Mouse (Mus musculus): ENCODE measurements around the gene Galntl5. TPM values are rescaled to one million over a fixed set of nuclear protein-coding genes. Genes with fewer than 3 reads are reported as not detected.

Gene Galntl5
- polyA plus RNA-seq (2015; fragmentation: Nextera tagmentation; extraction: Ambion mirVana): not detected in 2 replicates

DNA sequence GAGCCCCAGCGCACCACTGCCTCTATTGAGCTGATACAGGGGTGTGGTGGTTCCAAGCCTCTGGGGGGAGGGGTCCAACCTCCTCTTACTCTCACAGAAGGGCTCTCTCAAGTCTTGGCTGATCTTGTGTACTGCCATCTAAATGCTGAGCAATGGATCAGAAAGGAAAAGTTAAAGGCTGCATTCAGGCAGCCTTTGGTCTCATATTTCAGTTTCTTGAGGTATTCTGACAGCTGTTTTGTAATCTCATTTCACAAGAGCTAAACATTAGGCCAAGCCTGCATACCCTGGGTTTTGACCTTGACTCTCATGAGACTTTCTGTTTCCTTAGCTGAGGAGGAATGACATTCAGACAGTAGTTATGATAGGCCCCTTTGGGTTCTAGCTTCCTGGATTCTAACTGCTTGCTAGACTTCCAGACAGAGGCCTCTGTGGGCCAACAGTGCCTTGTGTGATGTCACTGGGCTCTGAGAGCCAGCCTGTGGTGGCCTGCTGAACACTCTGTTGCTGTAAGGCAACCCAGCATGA, at the start of gene Galntl5:
Gene Galntl5 (plus strand): TSS at position 457 of the 528 bp plus-strand sequence.
- no peak for ATAC-seq (ENCODE audit: insufficient number of reproducible peaks, low FRiP score, low TSS enrichment, low read depth)
- Histone ChIP-seq H3K4me3 (replicated peaks) (no peak within 1 kb of the TSS), H3K4me1 (no peaks in the 10 kb centered on the region), H3K9me3 (replicated peaks) (no peaks in the 10 kb centered on the region), H3K27me3 (no peaks in the 10 kb centered on the region), H3K9ac (no peak within 1 kb of the TSS), H3K4me2 (replicated peaks) (no peak within 1 kb of the TSS), H3K27ac (replicated peaks) (no peak within 1 kb of the TSS), H3K36me3 (no peaks in the 10 kb centered on the region)
- WGBS: 60% methylated on average over 1 of the region's 1 CpGs

DNA sequence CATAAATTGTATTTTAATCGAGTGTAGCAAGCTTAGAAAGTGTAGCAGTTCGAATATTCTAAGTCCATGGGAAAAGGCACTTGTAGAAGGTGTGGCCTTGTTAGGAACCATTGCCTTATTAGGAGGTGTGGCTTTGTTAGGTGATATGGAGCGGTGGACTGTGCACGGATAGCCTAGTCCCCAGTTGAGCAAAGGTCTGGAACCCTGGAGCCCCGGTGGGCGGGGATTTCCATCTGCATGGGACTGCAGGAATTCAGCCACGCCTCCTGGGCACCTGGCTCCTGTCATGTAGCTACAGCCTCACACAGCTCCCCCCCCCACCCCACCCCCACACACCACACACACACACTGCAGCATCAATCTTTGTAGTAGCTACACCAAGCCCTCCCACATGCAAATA, 34.6 kb upstream of the Galntl5 start:
- Histone ChIP-seq H3K36me3 (no peaks in the 10 kb centered on the region), H3K9ac (no peak overlapping the region), H3K4me2 (replicated peaks) (no peak overlapping the region), H3K4me3 (replicated peaks) (no peak overlapping the region), H3K27me3 (no peaks in the 10 kb centered on the region), H3K9me3 (replicated peaks) (no peaks in the 10 kb centered on the region), H3K4me1 (no peaks in the 10 kb centered on the region), H3K27ac (replicated peaks) (no peak overlapping the region)
- WGBS: 69% methylated on average over 7 of the region's 7 CpGs
- ATAC-seq (ENCODE audit: insufficient number of reproducible peaks, low FRiP score, low TSS enrichment, low read depth): no peak

DNA sequence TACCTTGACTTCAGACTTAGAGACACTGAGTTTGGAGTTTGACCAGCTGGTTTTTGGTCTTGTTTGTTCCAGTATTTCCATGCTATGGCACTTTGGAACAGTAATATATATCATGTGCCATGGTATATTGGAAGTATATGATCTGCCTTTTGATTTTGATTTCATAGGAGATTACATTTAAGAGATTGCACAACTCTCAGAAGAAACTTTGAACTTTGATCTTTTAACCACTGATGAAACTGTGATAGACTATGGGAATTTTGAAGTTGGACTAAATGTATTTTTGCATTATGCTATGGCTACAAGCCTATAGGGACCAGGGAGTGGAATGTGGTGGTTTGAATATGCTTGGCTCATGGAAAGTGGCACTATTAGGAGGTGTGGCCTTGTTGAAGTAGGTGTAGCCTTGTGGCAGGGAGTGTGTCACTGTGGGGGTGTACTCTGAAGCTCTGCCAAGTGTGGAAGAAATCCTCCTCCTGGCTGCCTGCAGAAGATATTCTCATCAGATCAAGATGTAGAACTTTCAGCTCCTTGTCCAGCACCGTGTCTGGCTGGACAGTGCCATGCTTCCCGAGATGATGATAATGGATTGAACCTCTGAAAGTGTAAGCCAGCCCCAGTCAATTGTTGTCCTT, 31.8 kb upstream of the Galntl5 start:
- ATAC-seq (ENCODE audit: insufficient number of reproducible peaks, low FRiP score, low TSS enrichment, low read depth): no peak
- 64% methylated on average over 2 of the region's 2 CpGs for WGBS
- Histone ChIP-seq H3K27me3 (no peaks in the 10 kb centered on the region), H3K4me1 (no peaks in the 10 kb centered on the region), H3K27ac (replicated peaks) (no peak overlapping the region), H3K36me3 (no peaks in the 10 kb centered on the region), H3K4me2 (replicated peaks) (no peak overlapping the region), H3K9me3 (replicated peaks) (no peaks in the 10 kb centered on the region), H3K4me3 (replicated peaks) (no peak overlapping the region), H3K9ac (no peak overlapping the region)

DNA sequence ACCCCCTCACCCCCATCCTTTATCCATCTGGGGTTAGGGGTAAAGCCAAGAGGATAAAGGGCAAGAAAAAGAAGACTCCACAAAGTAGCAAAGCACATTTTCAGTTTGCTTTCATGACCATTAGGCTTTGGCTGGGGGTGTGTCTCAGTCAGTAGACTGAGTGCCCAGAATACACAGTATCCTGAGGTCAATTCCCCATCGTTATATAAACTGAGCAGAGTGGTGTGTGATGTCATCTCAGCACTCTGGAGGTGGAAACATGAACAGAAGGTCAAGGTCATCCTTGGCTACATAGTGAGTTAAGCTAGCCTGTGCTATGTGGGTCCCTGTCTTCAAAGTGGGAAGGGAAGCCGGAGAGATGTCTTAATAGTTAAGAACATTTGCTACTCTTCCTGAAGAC, 27.8 kb upstream of the Galntl5 start:
- no peak overlapping the region for H3K27ac ChIP-seq (replicated peaks)
- no peaks in the 10 kb centered on the region for H3K27me3 ChIP-seq
- 79% methylated on average over 2 of the region's 2 CpGs for WGBS
- H3K36me3 ChIP-seq: no peaks in the 10 kb centered on the region
- no peak overlapping the region for H3K9ac ChIP-seq
- H3K4me3 ChIP-seq (replicated peaks): no peak overlapping the region
- no peak overlapping the region for H3K4me2 ChIP-seq (replicated peaks)
- no peak for ATAC-seq (ENCODE audit: insufficient number of reproducible peaks, low FRiP score, low TSS enrichment, low read depth)
- H3K4me1 ChIP-seq: no peaks in the 10 kb centered on the region
- no peaks in the 10 kb centered on the region for H3K9me3 ChIP-seq (replicated peaks)

DNA sequence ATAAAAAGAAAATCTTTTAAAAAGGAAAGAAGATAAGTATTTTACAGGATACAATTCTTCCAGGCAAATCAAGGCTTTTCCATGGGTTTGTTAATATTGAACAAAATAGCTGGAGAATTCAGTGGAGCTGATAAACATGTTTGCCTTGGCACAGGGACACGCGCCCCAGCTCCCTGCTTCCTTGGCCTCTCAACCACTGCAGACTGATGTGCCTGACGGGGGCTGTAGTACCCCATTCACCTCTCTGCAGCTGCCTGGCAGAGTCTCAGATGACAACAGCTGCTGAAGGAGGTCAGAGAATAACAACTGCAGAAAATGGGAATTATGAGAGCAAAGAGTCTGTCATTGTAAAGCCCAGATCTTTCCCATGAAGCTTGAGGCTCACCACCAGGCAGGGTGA, 27.3 kb upstream of the Galntl5 start:
- Histone ChIP-seq H3K4me2 (replicated peaks) (no peak overlapping the region), H3K27me3 (no peaks in the 10 kb centered on the region), H3K9me3 (replicated peaks) (no peaks in the 10 kb centered on the region), H3K27ac (replicated peaks) (no peak overlapping the region), H3K4me3 (replicated peaks) (no peak overlapping the region), H3K4me1 (no peaks in the 10 kb centered on the region), H3K9ac (no peak overlapping the region), H3K36me3 (no peaks in the 10 kb centered on the region)
- no peak for ATAC-seq (ENCODE audit: insufficient number of reproducible peaks, low FRiP score, low TSS enrichment, low read depth)
- WGBS: 66% methylated on average over 3 of the region's 3 CpGs

DNA sequence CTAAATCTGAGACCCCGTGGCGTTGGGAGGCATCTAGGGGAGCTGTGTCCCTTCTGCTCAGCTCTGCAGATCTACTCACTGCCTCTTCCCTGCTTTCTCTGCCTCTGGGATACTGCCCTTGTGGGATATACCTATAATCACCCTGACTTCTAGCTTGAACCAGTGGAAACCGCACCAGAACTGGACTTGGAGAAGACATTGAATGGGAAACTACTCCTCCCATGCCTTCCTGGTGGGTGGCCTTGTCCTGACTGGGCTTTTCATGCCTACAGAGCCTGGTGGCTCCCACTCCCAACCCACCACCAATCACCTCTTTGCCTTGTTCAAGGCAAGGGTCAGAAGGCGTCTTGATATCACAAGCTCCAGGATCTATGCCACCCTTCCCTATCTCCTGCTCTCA, 26.4 kb upstream of the Galntl5 start:
- Histone ChIP-seq H3K27me3 (no peaks in the 10 kb centered on the region), H3K36me3 (no peaks in the 10 kb centered on the region), H3K4me1 (no peaks in the 10 kb centered on the region), H3K4me2 (replicated peaks) (no peak overlapping the region), H3K4me3 (replicated peaks) (no peak overlapping the region), H3K27ac (replicated peaks) (no peak overlapping the region), H3K9me3 (replicated peaks) (no peaks in the 10 kb centered on the region), H3K9ac (no peak overlapping the region)
- WGBS: 86% methylated on average over 4 of the region's 4 CpGs
- no peak for ATAC-seq (ENCODE audit: insufficient number of reproducible peaks, low FRiP score, low TSS enrichment, low read depth)

DNA sequence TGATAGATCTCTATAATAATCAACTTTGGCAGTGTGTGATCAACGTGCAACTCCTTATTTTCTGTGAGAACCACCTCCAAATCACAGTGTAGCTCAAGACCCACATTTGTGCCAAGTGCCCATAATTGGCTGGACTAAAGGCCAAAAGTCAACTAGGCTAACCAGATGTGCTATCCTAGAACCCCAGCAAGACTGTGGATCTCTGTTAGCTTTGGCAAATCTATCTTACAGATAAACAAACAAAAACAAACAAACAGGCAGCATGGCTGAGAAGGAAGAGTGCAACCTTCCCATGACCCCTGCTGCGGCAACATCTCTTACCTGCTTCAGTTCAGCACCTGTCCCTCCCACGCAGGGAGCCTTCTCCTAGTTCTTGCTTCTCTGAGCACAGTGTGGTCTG, 25.9 kb upstream of the Galntl5 start:
- Histone ChIP-seq H3K9me3 (replicated peaks) (no peaks in the 10 kb centered on the region), H3K9ac (no peak overlapping the region), H3K27me3 (no peaks in the 10 kb centered on the region), H3K4me1 (no peaks in the 10 kb centered on the region), H3K36me3 (no peaks in the 10 kb centered on the region), H3K4me2 (replicated peaks) (no peak overlapping the region), H3K27ac (replicated peaks) (no peak overlapping the region), H3K4me3 (replicated peaks) (no peak overlapping the region)
- WGBS: 81% methylated on average over 3 of the region's 3 CpGs
- ATAC-seq (ENCODE audit: insufficient number of reproducible peaks, low FRiP score, low TSS enrichment, low read depth): no peak

DNA sequence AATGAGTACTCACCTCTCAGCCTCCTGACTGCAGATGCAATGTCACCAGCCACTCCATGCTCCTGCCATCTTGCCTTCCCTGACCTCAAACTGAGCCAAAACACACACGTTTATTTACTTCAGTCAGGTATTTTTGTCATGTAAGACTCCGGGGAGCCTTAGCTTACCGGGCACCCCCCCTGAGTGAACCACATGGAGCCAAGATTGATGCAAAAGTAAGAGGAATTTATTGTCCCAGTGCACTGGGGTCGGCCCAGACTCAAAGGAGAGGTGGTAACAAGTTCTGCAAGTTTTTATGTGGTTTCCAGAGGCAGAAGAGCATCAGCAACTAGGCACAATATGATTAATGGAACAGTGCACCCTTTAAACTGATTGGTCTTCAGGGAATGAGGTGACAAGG, 24.1 kb upstream of the Galntl5 start:
- H3K9me3 ChIP-seq (replicated peaks): no peaks in the 10 kb centered on the region
- no peak for ATAC-seq (ENCODE audit: insufficient number of reproducible peaks, low FRiP score, low TSS enrichment, low read depth)
- H3K36me3 ChIP-seq: no peaks in the 10 kb centered on the region
- H3K4me3 ChIP-seq (replicated peaks): no peak overlapping the region
- no peak overlapping the region for H3K27ac ChIP-seq (replicated peaks)
- no peaks in the 10 kb centered on the region for H3K27me3 ChIP-seq
- WGBS: 47% methylated on average over 4 of the region's 4 CpGs
- H3K9ac ChIP-seq: no peak overlapping the region
- H3K4me1 ChIP-seq: no peaks in the 10 kb centered on the region
- no peak overlapping the region for H3K4me2 ChIP-seq (replicated peaks)

DNA sequence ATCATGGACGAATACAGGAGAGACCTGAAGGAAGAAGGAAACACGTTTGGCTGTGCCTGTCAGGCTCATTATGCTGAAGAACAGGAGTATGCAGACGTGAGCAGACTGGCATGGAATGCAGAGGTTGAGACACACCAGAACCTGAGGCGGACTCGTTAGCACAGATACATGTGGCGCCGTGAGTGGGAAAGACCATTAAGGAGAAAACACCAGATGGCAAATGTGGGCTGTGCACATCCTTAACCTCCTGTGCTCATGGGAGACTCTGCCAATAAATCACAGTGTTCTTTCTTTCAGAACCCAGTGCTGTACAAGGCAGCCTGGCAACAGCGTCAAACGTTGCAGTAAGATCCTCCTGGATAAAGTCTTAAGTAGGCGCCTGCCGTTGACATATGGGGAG, 20.7 kb upstream of the Galntl5 start:
- Histone ChIP-seq H3K4me1 (no peaks in the 10 kb centered on the region), H3K27ac (replicated peaks) (no peak overlapping the region), H3K36me3 (no peaks in the 10 kb centered on the region), H3K4me3 (replicated peaks) (no peak overlapping the region), H3K9me3 (replicated peaks) (no peaks in the 10 kb centered on the region), H3K4me2 (replicated peaks) (no peak overlapping the region), H3K9ac (no peak overlapping the region), H3K27me3 (no peaks in the 10 kb centered on the region)
- no peak for ATAC-seq (ENCODE audit: insufficient number of reproducible peaks, low FRiP score, low TSS enrichment, low read depth)
- WGBS: 68% methylated on average over 11 of the region's 11 CpGs

DNA sequence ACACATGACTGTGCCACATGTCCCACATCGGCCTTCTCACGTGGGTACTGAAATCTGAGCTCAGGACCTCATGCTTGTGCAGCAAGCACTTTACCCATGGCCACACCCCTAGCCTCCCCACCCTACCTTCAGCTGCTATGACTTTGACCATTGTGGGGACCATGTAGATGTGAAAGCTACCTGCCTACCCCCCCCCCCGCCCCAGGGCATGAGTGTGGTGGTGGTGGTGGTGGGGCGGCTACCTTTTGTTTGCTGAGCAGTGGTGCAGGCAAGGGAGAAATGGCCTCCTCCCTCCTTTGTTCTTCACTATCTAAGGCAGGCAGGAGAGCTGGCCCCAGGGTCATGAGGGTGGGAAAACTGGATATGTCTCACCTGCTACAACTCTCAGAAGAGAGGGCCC, 18.3 kb upstream of the Galntl5 start:
- 80% methylated on average over 4 of the region's 4 CpGs for WGBS
- H3K27me3 ChIP-seq: no peaks in the 10 kb centered on the region
- no peaks in the 10 kb centered on the region for H3K9me3 ChIP-seq (replicated peaks)
- ATAC-seq (ENCODE audit: insufficient number of reproducible peaks, low FRiP score, low TSS enrichment, low read depth): no peak
- H3K4me2 ChIP-seq (replicated peaks): no peak overlapping the region
- no peaks in the 10 kb centered on the region for H3K36me3 ChIP-seq
- H3K27ac ChIP-seq (replicated peaks): no peak overlapping the region
- no peak overlapping the region for H3K9ac ChIP-seq
- H3K4me3 ChIP-seq (replicated peaks): no peak overlapping the region
- H3K4me1 ChIP-seq: no peaks in the 10 kb centered on the region

DNA sequence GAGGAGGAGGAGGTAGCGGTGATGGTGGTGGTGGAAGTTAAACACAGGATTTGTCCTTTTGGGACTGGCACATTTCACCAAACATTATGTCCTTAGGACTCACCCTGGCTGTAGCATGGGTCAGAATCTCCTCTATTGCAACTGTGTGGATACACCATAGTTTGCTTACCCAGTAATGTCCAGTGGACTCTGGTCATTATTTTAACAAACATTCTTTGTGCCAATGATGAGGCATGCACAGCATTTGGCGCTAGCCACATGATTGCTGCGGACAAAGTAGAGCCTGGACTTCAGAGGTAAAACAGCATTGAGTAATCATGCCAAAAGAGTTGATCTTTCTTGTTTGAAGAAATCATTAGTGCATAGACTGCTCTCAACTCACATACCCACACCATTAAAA, 17.3 kb upstream of the Galntl5 start:
- Histone ChIP-seq H3K27ac (replicated peaks) (no peak overlapping the region), H3K4me2 (replicated peaks) (no peak overlapping the region), H3K4me3 (replicated peaks) (no peak overlapping the region), H3K36me3 (no peaks in the 10 kb centered on the region), H3K27me3 (no peaks in the 10 kb centered on the region), H3K9ac (no peak overlapping the region), H3K9me3 (replicated peaks) (no peaks in the 10 kb centered on the region), H3K4me1 (no peaks in the 10 kb centered on the region)
- no peak for ATAC-seq (ENCODE audit: insufficient number of reproducible peaks, low FRiP score, low TSS enrichment, low read depth)
- WGBS: 85% methylated on average over 3 of the region's 3 CpGs

DNA sequence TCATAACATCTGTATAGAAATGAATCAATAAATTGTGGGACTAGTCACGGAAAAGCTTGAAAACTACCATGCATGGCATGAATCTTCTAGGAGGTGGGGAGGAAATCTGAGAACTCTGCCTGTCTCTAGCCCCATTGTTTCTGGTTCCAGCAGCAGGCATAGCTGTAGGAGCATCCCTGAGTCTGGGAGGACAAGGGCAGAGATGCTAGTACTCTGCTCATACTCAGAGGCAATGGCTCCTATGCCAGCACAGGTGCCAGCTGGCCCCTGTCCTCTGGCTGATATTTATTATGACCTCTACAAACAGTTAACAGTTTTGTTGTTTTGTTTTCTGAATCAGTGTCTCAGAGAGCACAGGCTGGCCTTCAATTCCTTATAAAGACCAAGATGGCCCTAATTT, 16.9 kb upstream of the Galntl5 start:
- Histone ChIP-seq H3K36me3 (no peaks in the 10 kb centered on the region), H3K27ac (replicated peaks) (no peak overlapping the region), H3K4me2 (replicated peaks) (no peak overlapping the region), H3K4me1 (no peaks in the 10 kb centered on the region), H3K27me3 (no peaks in the 10 kb centered on the region), H3K9ac (no peak overlapping the region), H3K9me3 (replicated peaks) (no peaks in the 10 kb centered on the region), H3K4me3 (replicated peaks) (no peak overlapping the region)
- WGBS: 58% methylated on average over 1 of the region's 1 CpGs
- no peak for ATAC-seq (ENCODE audit: insufficient number of reproducible peaks, low FRiP score, low TSS enrichment, low read depth)
